Mouse (Mus musculus): ENCODE measurements at regions not wholly inside any gene's neighbourhood (a gene's known extent, or its start where the extent isn't known, plus 50 kb on each side); places are given as distances from the start of the nearest gene placed in this dataset.

- Histone ChIP-seq H3K27me3 (ENCODE audit: control insufficient read depth, insufficient read depth, low read length) (no peaks in the 10 kb centered on the region), H3K36me3 (ENCODE audit: control insufficient read depth, insufficient read depth, low read length) (no peaks in the 10 kb centered on the region), H3K4me3 (ENCODE audit: low read depth, low read length) (no peak overlapping the region), H3K27ac (ENCODE audit: insufficient read depth, low read depth, low read length) (no peak overlapping the region), H3K4me1 (ENCODE audit: control insufficient read depth, insufficient read depth, insufficient read length, low read length) (peaks cover 3% of the 10 kb centered on the region; the same call in 1 of the 2 replicates)
- TF ChIP-seq POLR2A (IDR thresholded peaks at IDR 0.05; ENCODE audit: low read depth, low read length), result no peak
- TF ChIP-seq CTCF (IDR thresholded peaks at IDR 0.05; ENCODE audit: extremely low read depth, insufficient read length, insufficient replicate concordance, low read depth, low read length), result no peak
- 67% methylated on average over 3 of the region's 3 CpGs for WGBS
These were observed 90.7 kb downstream of the Tmem17 start for GRCm38 (mm10) chr11:22602610-22603009.

- 88% methylated on average over 1 of the region's 1 CpGs for WGBS
- Histone ChIP-seq H3K36me3 (ENCODE audit: control insufficient read depth, insufficient read depth, low read length) (no peaks in the 10 kb centered on the region), H3K27ac (ENCODE audit: insufficient read depth, low read depth, low read length) (no peak overlapping the region), H3K27me3 (ENCODE audit: control insufficient read depth, insufficient read depth, low read length) (no peaks in the 10 kb centered on the region), H3K4me3 (ENCODE audit: low read depth, low read length) (no peak overlapping the region), H3K4me1 (ENCODE audit: control insufficient read depth, insufficient read depth, insufficient read length, low read length) (peaks cover 3% of the 10 kb centered on the region; the same call in 1 of the 2 replicates)
- TF ChIP-seq POLR2A (IDR thresholded peaks at IDR 0.05; ENCODE audit: low read depth, low read length), result no peak
- no peak for TF ChIP-seq CTCF (IDR thresholded peaks at IDR 0.05; ENCODE audit: extremely low read depth, insufficient read length, insufficient replicate concordance, low read depth, low read length)
These were observed 91.5 kb downstream of the Tmem17 start for GRCm38 (mm10) chr11:22603397-22603796.

- H3K27ac ChIP-seq (ENCODE audit: insufficient read depth, low read depth, low read length), result no peak overlapping the region
- H3K4me3 ChIP-seq (ENCODE audit: low read depth, low read length), result no peak overlapping the region
- peaks cover 8% of the 10 kb centered on the region; the same call in 1 of the 2 replicates for H3K4me1 ChIP-seq (ENCODE audit: control insufficient read depth, insufficient read depth, insufficient read length, low read length)
- H3K27me3 ChIP-seq (ENCODE audit: control insufficient read depth, insufficient read depth, low read length), result no peaks in the 10 kb centered on the region
- 60% methylated on average over 4 of the region's 4 CpGs for WGBS
- TF ChIP-seq CTCF (IDR thresholded peaks at IDR 0.05; ENCODE audit: extremely low read depth, insufficient read length, insufficient replicate concordance, low read depth, low read length) (no peak), POLR2A (IDR thresholded peaks at IDR 0.05; ENCODE audit: low read depth, low read length) (no peak)
- H3K36me3 ChIP-seq (ENCODE audit: control insufficient read depth, insufficient read depth, low read length), result no peaks in the 10 kb centered on the region
These were observed 94.5 kb downstream of the Tmem17 start for GRCm38 (mm10) chr11:22606380-22606779.

GRCm38 (mm10) chr11:22607645-22608044 lies 95.8 kb downstream of the Tmem17 start:
- Histone ChIP-seq H3K36me3 (ENCODE audit: control insufficient read depth, insufficient read depth, low read length) (no peaks in the 10 kb centered on the region), H3K4me1 (ENCODE audit: control insufficient read depth, insufficient read depth, insufficient read length, low read length) (peaks cover 7% of the 10 kb centered on the region; the same call in 1 of the 2 replicates), H3K27ac (ENCODE audit: insufficient read depth, low read depth, low read length) (no peak overlapping the region), H3K27me3 (ENCODE audit: control insufficient read depth, insufficient read depth, low read length) (no peaks in the 10 kb centered on the region), H3K4me3 (ENCODE audit: low read depth, low read length) (no peak overlapping the region)
- WGBS, result 84% methylated on average over 5 of the region's 5 CpGs
- no peak for TF ChIP-seq POLR2A (IDR thresholded peaks at IDR 0.05; ENCODE audit: low read depth, low read length)
- no peak for TF ChIP-seq CTCF (IDR thresholded peaks at IDR 0.05; ENCODE audit: extremely low read depth, insufficient read length, insufficient replicate concordance, low read depth, low read length)

GRCm38 (mm10) chr11:22608945-22609344 lies 97.1 kb downstream of the Tmem17 start:
- TF ChIP-seq POLR2A (IDR thresholded peaks at IDR 0.05; ENCODE audit: low read depth, low read length), result no peak
- TF ChIP-seq CTCF (IDR thresholded peaks at IDR 0.05; ENCODE audit: extremely low read depth, insufficient read length, insufficient replicate concordance, low read depth, low read length), result no peak
- Histone ChIP-seq H3K27ac (ENCODE audit: insufficient read depth, low read depth, low read length) (no peak overlapping the region), H3K36me3 (ENCODE audit: control insufficient read depth, insufficient read depth, low read length) (no peaks in the 10 kb centered on the region), H3K4me3 (ENCODE audit: low read depth, low read length) (no peak overlapping the region), H3K27me3 (ENCODE audit: control insufficient read depth, insufficient read depth, low read length) (no peaks in the 10 kb centered on the region), H3K4me1 (ENCODE audit: control insufficient read depth, insufficient read depth, insufficient read length, low read length) (peaks cover 5% of the 10 kb centered on the region; the same call in 1 of the 2 replicates)

- Histone ChIP-seq H3K27ac (ENCODE audit: insufficient read depth, low read depth, low read length) (no peak overlapping the region), H3K4me1 (ENCODE audit: control insufficient read depth, insufficient read depth, insufficient read length, low read length) (peaks cover 5% of the 10 kb centered on the region; the same call in 1 of the 2 replicates)
- 12% methylated on average over 12 of the region's 12 CpGs for WGBS
These were observed 98.7 kb downstream of the Tmem17 start for GRCm38 (mm10) chr11:22610433-22611101.

GRCm38 (mm10) chr11:22611102-22611869 lies 99.4 kb downstream of the Tmem17 start:
- H3K36me3 ChIP-seq (ENCODE audit: control insufficient read depth, insufficient read depth, low read length), result no peaks in the 10 kb centered on the region
- H3K27ac ChIP-seq (ENCODE audit: insufficient read depth, low read depth, low read length), result no peak overlapping the region
- H3K4me3 ChIP-seq (ENCODE audit: low read depth, low read length), result no peak overlapping the region
- no peaks in the 10 kb centered on the region for H3K27me3 ChIP-seq (ENCODE audit: control insufficient read depth, insufficient read depth, low read length)
- WGBS, result 64% methylated on average over 6 of the region's 6 CpGs
- peaks cover 5% of the 10 kb centered on the region; the same call in 1 of the 2 replicates for H3K4me1 ChIP-seq (ENCODE audit: control insufficient read depth, insufficient read depth, insufficient read length, low read length)
- TF ChIP-seq CTCF (IDR thresholded peaks at IDR 0.05; ENCODE audit: extremely low read depth, insufficient read length, insufficient replicate concordance, low read depth, low read length) (no peak), POLR2A (IDR thresholded peaks at IDR 0.05; ENCODE audit: low read depth, low read length) (no peak)

More at GRCm38 (mm10) chr11:22610433-22611101, 98.7 kb downstream of the Tmem17 start:
- no peaks in the 10 kb centered on the region for H3K36me3 ChIP-seq (ENCODE audit: control insufficient read depth, insufficient read depth, low read length)
- TF ChIP-seq CTCF (IDR thresholded peaks at IDR 0.05; ENCODE audit: extremely low read depth, insufficient read length, insufficient replicate concordance, low read depth, low read length) (no peak), POLR2A (IDR thresholded peaks at IDR 0.05; ENCODE audit: low read depth, low read length) (no peak)
- no peaks in the 10 kb centered on the region for H3K27me3 ChIP-seq (ENCODE audit: control insufficient read depth, insufficient read depth, low read length)
- no peak overlapping the region for H3K4me3 ChIP-seq (ENCODE audit: low read depth, low read length)
